Mouse (Mus musculus) megakaryocyte, embryonic 14.5 days (primary cell): Measurements from ENCODE around the gene Camk2g. TPM values are rescaled to one million over a fixed set of nuclear protein-coding genes. Genes with fewer than 3 reads are reported as not detected.
A peak's percentile ranks its signal among the peaks of the same experiment; 100 is the strongest.

ENCODE experiments used
- H3K27me3 ChIP-seq: replicated peaks from 2 replicates; pipeline ENCODE3; 2012; ENCODE audit warnings: inconsistent platforms
- H3K36me3 ChIP-seq: replicated peaks from 2 replicates; pipeline ENCODE3; 2012; ENCODE audit warnings: low read length, inconsistent platforms, mixed read lengths
- H3K4me1 ChIP-seq: 2 replicates; pipeline ENCODE4 v1.6.1; 2012; ENCODE audit warnings: inconsistent platforms
- H3K4me3 ChIP-seq: replicated peaks from 2 replicates; pipeline ENCODE3; 2012; ENCODE audit warnings: moderate library complexity, mild to moderate bottlenecking, inconsistent platforms
- H3K9me3 ChIP-seq: 2 replicates; pipeline ENCODE4 v1.6.1; 2012; ENCODE audit warnings: inconsistent platforms
- FLI1 ChIP-seq: IDR thresholded peaks from 2 replicates; pipeline ENCODE4 v1.6.1; 2012; ENCODE audit warnings: low read length, inconsistent platforms, mixed read lengths
- GATA1 ChIP-seq: IDR thresholded peaks from 3 replicates; pipeline ENCODE4 v1.6.1; 2012; ENCODE audit warnings: mixed read lengths, low read length, inconsistent platforms, borderline replicate concordance
- polyA plus RNA-seq: library from polyadenylated mRNA; stranded (reverse); fragments of >175 nt; gene quantifications from 2 replicates; pipeline ENCODE4 v1.2.3, GENCODE M21; 2012; ENCODE audit warnings: low replicate concordance; ENCODE audit not compliant: insufficient read depth

Camk2g gene
- polyA plus RNA-seq, 1 experiment: 12.1 TPM

GRCm38 (mm10) chr14:20786611-20787015, 7.3 kb downstream of the Camk2g start:
- no peak for TF ChIP-seq FLI1
- no peak for TF ChIP-seq GATA1
- Histone ChIP-seq H3K27me3 (no peaks in the 10 kb centered on the region), H3K9me3 (no peaks in the 10 kb centered on the region), H3K4me3 (peak overlapping the region; percentile 88), H3K36me3 (peaks cover 88% of the 10 kb centered on the region), H3K4me1 (peaks cover 100% of the 10 kb centered on the region)

DNA sequence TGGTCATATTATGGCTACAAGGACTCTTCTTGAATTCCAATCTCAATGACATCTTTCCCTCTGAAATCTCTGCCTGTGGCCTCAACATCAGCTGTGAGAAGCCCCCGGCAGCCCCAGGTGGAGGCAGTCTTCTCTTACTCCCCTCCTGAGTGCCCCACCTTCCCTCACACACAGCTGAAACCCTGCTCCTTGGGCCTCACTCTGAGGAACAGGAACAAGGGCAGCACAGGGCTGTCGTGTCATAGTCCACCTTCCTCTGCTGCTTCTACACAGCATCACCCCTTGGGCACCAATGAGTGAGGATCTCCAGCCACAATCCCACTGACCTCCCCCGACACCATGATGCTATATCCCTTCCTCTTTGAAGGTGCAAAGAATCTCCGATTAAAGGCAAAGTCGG, 7.9 kb downstream of the Camk2g start:
- no peaks in the 10 kb centered on the region for H3K9me3 ChIP-seq
- peak overlapping the region; percentile 88 for H3K4me3 ChIP-seq
- peaks cover 88% of the 10 kb centered on the region for H3K36me3 ChIP-seq
- TF ChIP-seq GATA1 (no peak), FLI1 (no peak)
- no peaks in the 10 kb centered on the region for H3K27me3 ChIP-seq
- H3K4me1 ChIP-seq: peaks cover 100% of the 10 kb centered on the region

DNA sequence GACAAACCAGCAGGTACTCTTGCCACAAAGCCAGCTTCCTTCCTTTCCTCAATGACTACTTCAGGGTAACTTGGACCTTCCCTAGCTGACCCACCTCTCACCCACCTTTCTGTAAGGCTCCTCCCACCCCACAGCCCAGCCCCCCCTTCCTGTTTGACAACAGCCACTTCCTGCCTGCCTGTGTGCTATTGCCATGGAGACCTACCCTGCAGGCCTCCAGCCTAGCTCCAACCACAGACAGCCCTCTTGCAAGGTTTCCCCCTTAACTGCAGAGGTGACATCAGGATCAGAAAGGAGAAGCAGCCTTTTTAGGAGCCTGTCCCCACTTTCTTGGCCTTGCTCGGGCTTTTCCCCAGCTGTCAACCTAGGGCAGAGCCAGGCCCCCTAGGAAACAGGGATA, 8.7 kb downstream of the Camk2g start:
- H3K4me3 ChIP-seq: peak overlapping the region; percentile 88
- peaks cover 88% of the 10 kb centered on the region for H3K36me3 ChIP-seq
- H3K4me1 ChIP-seq: peaks cover 100% of the 10 kb centered on the region
- TF ChIP-seq GATA1 (no peak), FLI1 (peak; percentile 51; the same call in 1 of the 2 replicates)
- no peaks in the 10 kb centered on the region for H3K27me3 ChIP-seq
- no peaks in the 10 kb centered on the region for H3K9me3 ChIP-seq

- Histone ChIP-seq H3K9me3 (no peaks in the 10 kb centered on the region), H3K4me1 (peaks cover 100% of the 10 kb centered on the region), H3K27me3 (no peaks in the 10 kb centered on the region), H3K36me3 (peaks cover 87% of the 10 kb centered on the region), H3K4me3 (peak overlapping the region; percentile 88)
- TF ChIP-seq GATA1 (no peak), FLI1 (no peak)
Observed at GRCm38 (mm10) chr14:20784708-20785107, 9.2 kb downstream of the Camk2g start.

DNA sequence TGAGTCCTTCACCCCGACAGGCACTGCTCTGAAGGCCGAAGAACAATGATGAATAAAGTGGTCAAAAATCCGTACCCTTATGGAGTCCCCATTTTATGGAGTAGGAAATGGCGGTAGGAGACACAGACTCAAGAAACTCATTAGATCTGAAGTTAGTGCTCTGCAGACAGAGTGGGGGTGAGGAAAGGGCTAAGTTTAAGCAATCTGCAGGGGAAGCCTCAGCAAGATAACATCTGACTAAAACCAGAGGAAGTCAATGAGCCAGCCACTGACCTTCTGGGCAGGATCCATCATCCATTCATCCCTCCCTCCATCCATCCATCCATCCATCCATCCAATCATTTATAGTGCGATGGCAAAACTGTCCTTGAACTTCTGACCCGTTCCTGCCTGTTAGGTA, 10.4 kb downstream of the Camk2g start:
- Histone ChIP-seq H3K4me1 (peaks cover 89% of the 10 kb centered on the region), H3K27me3 (no peaks in the 10 kb centered on the region), H3K9me3 (no peaks in the 10 kb centered on the region), H3K4me3 (no peak overlapping the region), H3K36me3 (peaks cover 85% of the 10 kb centered on the region)
- TF ChIP-seq FLI1 (no peak), GATA1 (no peak)

DNA sequence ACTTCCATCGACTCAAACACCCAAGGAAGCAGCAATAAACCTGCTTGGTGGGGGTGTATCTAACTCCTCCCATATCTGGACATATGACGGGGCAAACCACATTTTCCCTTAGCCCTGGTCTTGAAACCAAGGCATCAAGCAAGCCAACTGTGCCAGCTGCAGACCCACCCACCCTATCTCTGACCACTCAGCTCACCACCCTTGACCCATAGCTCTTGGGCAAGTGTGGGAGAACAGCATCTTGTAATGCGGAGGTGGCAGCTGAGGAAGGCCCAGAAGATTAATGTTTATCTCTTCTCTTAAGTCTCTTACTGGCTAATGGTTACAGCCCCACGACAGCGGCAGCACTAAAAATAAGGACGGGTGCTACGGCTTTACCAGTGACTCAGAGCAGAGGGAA, 11.0 kb downstream of the Camk2g start:
- Histone ChIP-seq H3K27me3 (no peaks in the 10 kb centered on the region), H3K4me3 (no peak overlapping the region), H3K36me3 (peaks cover 85% of the 10 kb centered on the region), H3K9me3 (no peaks in the 10 kb centered on the region), H3K4me1 (peaks cover 83% of the 10 kb centered on the region)
- TF ChIP-seq GATA1 (no peak), FLI1 (no peak)

- H3K36me3 ChIP-seq: peaks cover 90% of the 10 kb centered on the region
- peaks cover 73% of the 10 kb centered on the region for H3K4me1 ChIP-seq
- no peak for TF ChIP-seq FLI1
- TF ChIP-seq GATA1: no peak
- no peak overlapping the region for H3K4me3 ChIP-seq
- H3K27me3 ChIP-seq: no peaks in the 10 kb centered on the region
- H3K9me3 ChIP-seq: no peaks in the 10 kb centered on the region
Observed at GRCm38 (mm10) chr14:20780217-20780616, 13.7 kb downstream of the Camk2g start.

DNA sequence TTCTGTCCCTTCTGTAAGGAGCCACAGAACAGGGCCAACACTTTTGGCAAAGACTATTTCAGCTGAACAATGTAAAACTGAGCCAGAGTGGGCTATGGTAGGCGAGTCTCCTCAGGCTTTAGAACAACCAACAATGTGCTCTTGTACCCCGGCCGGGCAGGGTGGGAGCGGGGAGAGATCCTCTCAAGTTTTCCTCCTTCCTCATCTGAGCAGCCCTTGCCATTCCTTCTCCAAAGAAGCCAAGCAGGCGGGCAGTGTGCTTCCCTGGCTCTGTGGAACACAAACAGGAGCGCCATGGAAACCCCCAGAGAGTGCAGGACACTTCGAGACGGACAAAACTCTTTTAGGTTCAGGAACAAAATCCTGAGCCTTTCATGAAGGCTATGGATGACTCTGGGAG, 15.4 kb downstream of the Camk2g start:
- Histone ChIP-seq H3K27me3 (no peaks in the 10 kb centered on the region), H3K9me3 (no peaks in the 10 kb centered on the region), H3K4me3 (no peak overlapping the region), H3K36me3 (peaks cover 91% of the 10 kb centered on the region), H3K4me1 (peaks cover 73% of the 10 kb centered on the region)
- TF ChIP-seq FLI1 (no peak), GATA1 (no peak)

DNA sequence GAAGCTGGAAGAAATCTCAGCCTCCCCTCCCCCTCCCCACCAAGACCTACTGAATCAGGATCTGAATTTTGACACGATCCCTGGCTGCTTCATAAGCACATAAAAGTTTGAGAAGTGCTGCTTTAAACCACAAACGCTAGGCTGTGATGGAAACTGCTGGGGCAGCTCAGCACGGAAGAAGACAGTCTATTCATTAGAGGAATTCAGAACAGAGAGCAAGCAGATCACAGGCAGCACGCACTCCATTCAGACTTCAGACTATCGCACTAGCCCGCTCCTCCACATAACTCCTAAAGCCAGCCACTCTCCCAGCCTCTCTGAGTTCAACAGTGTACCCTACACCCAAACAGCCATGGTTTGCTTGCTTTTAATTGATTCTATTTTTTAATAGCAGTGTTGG, 18.2 kb downstream of the Camk2g start:
- no peak for TF ChIP-seq GATA1
- TF ChIP-seq FLI1: no peak
- Histone ChIP-seq H3K4me3 (no peak overlapping the region), H3K4me1 (peaks cover 71% of the 10 kb centered on the region), H3K36me3 (peaks cover 90% of the 10 kb centered on the region), H3K27me3 (no peaks in the 10 kb centered on the region), H3K9me3 (no peaks in the 10 kb centered on the region)

GRCm38 (mm10) chr14:20773410-20773809, 20.5 kb downstream of the Camk2g start:
- TF ChIP-seq FLI1 (no peak), GATA1 (no peak)
- peaks cover 88% of the 10 kb centered on the region for H3K36me3 ChIP-seq
- no peaks in the 10 kb centered on the region for H3K27me3 ChIP-seq
- peaks cover 61% of the 10 kb centered on the region for H3K4me1 ChIP-seq
- no peak overlapping the region for H3K4me3 ChIP-seq
- H3K9me3 ChIP-seq: no peaks in the 10 kb centered on the region

DNA sequence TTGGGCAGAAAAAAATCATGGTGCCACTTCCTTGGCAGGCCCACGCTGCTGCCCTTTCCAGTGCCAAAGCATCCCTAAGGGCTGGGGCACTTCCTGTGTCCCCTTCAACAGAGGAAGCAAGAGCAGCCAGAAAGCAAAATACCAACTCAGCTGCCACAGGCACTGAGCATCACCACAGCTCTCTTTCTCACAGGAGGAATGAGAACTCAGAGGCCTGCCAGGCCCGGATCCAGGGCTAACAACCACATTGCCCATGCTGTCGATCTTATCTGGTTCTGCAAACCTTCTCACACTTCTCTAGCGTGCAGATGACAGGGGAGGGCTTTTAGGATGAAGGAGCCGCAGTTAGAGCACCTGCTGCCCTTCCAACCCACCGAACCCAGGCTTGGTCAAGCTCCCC, 21.1 kb downstream of the Camk2g start:
- H3K4me3 ChIP-seq: no peak overlapping the region
- H3K4me1 ChIP-seq: peaks cover 61% of the 10 kb centered on the region
- no peaks in the 10 kb centered on the region for H3K27me3 ChIP-seq
- no peaks in the 10 kb centered on the region for H3K9me3 ChIP-seq
- H3K36me3 ChIP-seq: peaks cover 88% of the 10 kb centered on the region
- TF ChIP-seq FLI1: no peak
- no peak for TF ChIP-seq GATA1
